Mouse (Mus musculus): ENCODE measurements around the gene Ccer2.

DNA sequence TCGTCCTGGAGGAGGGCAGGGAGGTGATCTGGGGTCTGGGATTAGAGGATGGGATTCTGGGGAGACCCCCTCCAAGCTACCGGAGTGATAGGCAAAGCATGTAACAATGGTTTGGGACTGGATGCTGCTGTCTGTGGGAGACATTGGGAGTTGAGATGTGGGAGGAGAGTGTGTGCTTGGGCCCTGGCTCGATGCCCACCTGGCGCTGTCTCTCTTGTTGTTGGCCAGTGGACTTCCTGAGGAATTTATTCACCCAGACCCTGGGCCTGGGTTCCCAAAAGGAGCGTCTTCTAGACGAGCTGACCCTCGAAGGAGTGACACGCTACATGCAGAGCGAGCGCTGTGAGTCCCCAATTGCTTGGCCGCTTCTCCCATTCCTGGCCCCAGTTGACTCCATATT, 15.9 kb downstream of the Ccer2 start:
- TF ChIP-seq CTCF (IDR thresholded peaks at IDR 0.05; ENCODE audit: control insufficient read depth, insufficient read depth, low read length) = no peak
- TF ChIP-seq POLR2A (IDR thresholded peaks at IDR 0.05; ENCODE audit: borderline replicate concordance, control insufficient read depth, low read depth, low read length) = no peak
